Mouse (Mus musculus): ENCODE results near the gene Hspb8. TPM values are rescaled to one million over a fixed set of nuclear protein-coding genes. Genes with fewer than 3 reads are reported as not detected.

Hspb8 gene
- polyA plus RNA-seq, 1 experiment from 2014 or later = 23.6 TPM

GRCm38 (mm10) chr5:116404063-116404462 lies 18.6 kb downstream of the Hspb8 start:
- no peak for ATAC-seq
- Histone ChIP-seq H3K27me3 (replicated peaks; ENCODE audit: insufficient read depth, low read length) (no peaks in the 10 kb centered on the region), H3K9ac (replicated peaks; ENCODE audit: low read depth) (no peak overlapping the region), H3K27ac (ENCODE audit: low read length) (no peak overlapping the region), H3K36me3 (ENCODE audit: insufficient read depth, low read length) (no peaks in the 10 kb centered on the region), H3K4me1 (ENCODE audit: insufficient read depth, low read depth, low read length) (peaks cover 8% of the 10 kb centered on the region; the same call in 1 of the 2 replicates), H3K4me3 (ENCODE audit: low read depth, low read length) (no peak overlapping the region), H3K9me3 (ENCODE audit: low read length) (no peaks in the 10 kb centered on the region), H3K4me2 (replicated peaks; ENCODE audit: low read depth, low read length) (no peak overlapping the region)
- 90% methylated on average over 2 of the region's 2 CpGs for WGBS
- TF ChIP-seq EP300 (IDR thresholded peaks at IDR 0.05) = no peak
- no peak for TF ChIP-seq CTCF (IDR thresholded peaks at IDR 0.05)
- no peak for DNase-seq (ENCODE audit: low spot score)

DNA sequence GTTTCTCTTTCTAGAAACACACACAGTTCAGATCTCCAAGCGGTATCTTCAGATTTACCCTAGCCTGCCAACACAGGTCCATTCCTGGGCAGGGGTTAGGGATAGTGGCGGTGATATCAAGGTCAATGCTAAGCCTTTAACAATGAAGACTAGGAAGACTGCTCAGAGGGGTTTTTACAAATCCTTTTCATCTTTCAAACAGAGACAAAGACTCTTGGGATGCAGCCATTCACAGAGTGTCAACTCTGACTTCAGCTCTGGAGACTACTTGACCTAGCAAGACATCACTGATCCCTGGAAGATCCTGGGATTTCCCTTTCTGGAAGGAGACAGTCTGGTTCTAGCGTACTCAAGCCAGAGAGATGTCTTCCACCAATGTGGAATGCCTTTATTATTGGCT lies 21.9 kb downstream of the Hspb8 start:
- 84% methylated on average over 3 of the region's 3 CpGs for WGBS
- no peak for ATAC-seq

GRCm38 (mm10) chr5:116400042-116400730 lies 22.5 kb downstream of the Hspb8 start:
- TF ChIP-seq CTCF (IDR thresholded peaks at IDR 0.05) (no peak), EP300 (IDR thresholded peaks at IDR 0.05) (no peak)
- H3K4me1 ChIP-seq (ENCODE audit: insufficient read depth, low read depth, low read length) = no peaks in the 10 kb centered on the region
- H3K9ac ChIP-seq (replicated peaks; ENCODE audit: low read depth) = no peak overlapping the region
- no peaks in the 10 kb centered on the region for H3K9me3 ChIP-seq (ENCODE audit: low read length)
- no peak overlapping the region for H3K27ac ChIP-seq (ENCODE audit: low read length)
- DNase-seq (ENCODE audit: low spot score) (no peak), ATAC-seq (no peak)
- WGBS = 76% methylated on average over 8 of the region's 8 CpGs
- no peak overlapping the region for H3K4me3 ChIP-seq (ENCODE audit: low read depth, low read length)
- H3K4me2 ChIP-seq (replicated peaks; ENCODE audit: low read depth, low read length) = no peak overlapping the region
- H3K27me3 ChIP-seq (replicated peaks; ENCODE audit: insufficient read depth, low read length) = no peaks in the 10 kb centered on the region
- no peaks in the 10 kb centered on the region for H3K36me3 ChIP-seq (ENCODE audit: insufficient read depth, low read length)

More for the DNA sequence above, 21.9 kb downstream of the Hspb8 start:
- no peak overlapping the region for H3K27ac ChIP-seq (ENCODE audit: low read length)
- H3K27me3 ChIP-seq (replicated peaks; ENCODE audit: insufficient read depth, low read length) = no peaks in the 10 kb centered on the region
- H3K4me3 ChIP-seq (ENCODE audit: low read depth, low read length) = no peak overlapping the region
- no peak overlapping the region for H3K9ac ChIP-seq (replicated peaks; ENCODE audit: low read depth)
- no peaks in the 10 kb centered on the region for H3K36me3 ChIP-seq (ENCODE audit: insufficient read depth, low read length)
- no peaks in the 10 kb centered on the region for H3K4me1 ChIP-seq (ENCODE audit: insufficient read depth, low read depth, low read length)
- no peak for DNase-seq (ENCODE audit: low spot score)
- TF ChIP-seq CTCF (IDR thresholded peaks at IDR 0.05) = no peak
- TF ChIP-seq EP300 (IDR thresholded peaks at IDR 0.05) = no peak
- H3K9me3 ChIP-seq (ENCODE audit: low read length) = no peaks in the 10 kb centered on the region
- H3K4me2 ChIP-seq (replicated peaks; ENCODE audit: low read depth, low read length) = no peak overlapping the region

DNA sequence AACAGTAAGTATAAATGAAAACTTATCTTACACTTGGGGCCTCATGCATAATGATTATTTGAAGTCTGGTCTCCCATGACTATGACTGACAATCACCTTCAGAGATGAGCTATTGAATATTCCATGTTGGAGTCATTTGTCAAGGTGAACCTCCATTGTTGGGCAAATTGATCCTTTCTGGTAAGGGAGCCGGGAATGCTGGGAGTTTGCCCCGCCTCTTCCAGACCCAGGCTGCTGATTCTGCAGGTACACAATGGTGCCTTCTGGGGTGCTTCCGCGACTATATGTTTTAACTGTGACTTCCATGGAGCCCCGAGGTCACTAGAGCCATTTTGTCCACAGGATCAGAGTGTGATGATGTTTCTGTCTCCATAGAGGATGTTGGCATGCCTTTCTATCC lies 26.6 kb downstream of the Hspb8 start:
- WGBS = 85% methylated on average over 5 of the region's 5 CpGs
- TF ChIP-seq EP300 (IDR thresholded peaks at IDR 0.05) = no peak
- TF ChIP-seq CTCF (IDR thresholded peaks at IDR 0.05) = no peak
- ATAC-seq = no peak

DNA sequence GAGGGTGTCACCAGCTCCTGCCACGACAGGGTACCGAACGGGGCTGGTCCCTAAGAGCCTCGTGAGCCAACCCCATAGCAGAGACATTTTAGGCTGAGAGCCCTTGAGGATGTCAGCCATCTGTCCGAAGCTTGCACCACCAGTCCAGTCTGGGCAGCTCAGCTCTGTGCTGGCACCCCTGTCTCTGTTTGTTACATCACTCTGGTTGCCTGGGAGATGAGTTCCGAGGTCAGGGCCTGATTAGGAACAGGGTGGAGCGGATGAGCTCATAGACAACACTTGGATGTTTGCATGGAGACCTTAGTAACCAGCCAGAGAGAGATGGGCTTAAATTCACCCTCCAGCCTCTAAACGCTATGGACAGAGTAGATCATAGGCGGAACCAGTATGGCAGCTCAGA lies 30.1 kb downstream of the Hspb8 start:
- ATAC-seq (peak; percentile 63), DNase-seq (ENCODE audit: low spot score) (no peak)
- Histone ChIP-seq H3K9me3 (ENCODE audit: low read length) (no peaks in the 10 kb centered on the region), H3K4me3 (ENCODE audit: low read depth, low read length) (no peak overlapping the region), H3K9ac (replicated peaks; ENCODE audit: low read depth) (no peak overlapping the region), H3K27ac (ENCODE audit: low read length) (no peak overlapping the region), H3K27me3 (replicated peaks; ENCODE audit: insufficient read depth, low read length) (no peaks in the 10 kb centered on the region), H3K4me2 (replicated peaks; ENCODE audit: low read depth, low read length) (no peak overlapping the region), H3K36me3 (ENCODE audit: insufficient read depth, low read length) (no peaks in the 10 kb centered on the region), H3K4me1 (ENCODE audit: insufficient read depth, low read depth, low read length) (no peaks in the 10 kb centered on the region)
- no peak for TF ChIP-seq EP300 (IDR thresholded peaks at IDR 0.05)
- TF ChIP-seq CTCF (IDR thresholded peaks at IDR 0.05) = no peak
- 75% methylated on average over 9 of the region's 9 CpGs for WGBS

More for the DNA sequence above, 26.6 kb downstream of the Hspb8 start:
- Histone ChIP-seq H3K36me3 (ENCODE audit: insufficient read depth, low read length) (no peaks in the 10 kb centered on the region), H3K9ac (replicated peaks; ENCODE audit: low read depth) (no peak overlapping the region), H3K9me3 (ENCODE audit: low read length) (no peaks in the 10 kb centered on the region), H3K4me3 (ENCODE audit: low read depth, low read length) (no peak overlapping the region), H3K27ac (ENCODE audit: low read length) (no peak overlapping the region), H3K4me2 (replicated peaks; ENCODE audit: low read depth, low read length) (no peak overlapping the region), H3K27me3 (replicated peaks; ENCODE audit: insufficient read depth, low read length) (no peaks in the 10 kb centered on the region), H3K4me1 (ENCODE audit: insufficient read depth, low read depth, low read length) (no peaks in the 10 kb centered on the region)
- DNase-seq (ENCODE audit: low spot score) = no peak

DNA sequence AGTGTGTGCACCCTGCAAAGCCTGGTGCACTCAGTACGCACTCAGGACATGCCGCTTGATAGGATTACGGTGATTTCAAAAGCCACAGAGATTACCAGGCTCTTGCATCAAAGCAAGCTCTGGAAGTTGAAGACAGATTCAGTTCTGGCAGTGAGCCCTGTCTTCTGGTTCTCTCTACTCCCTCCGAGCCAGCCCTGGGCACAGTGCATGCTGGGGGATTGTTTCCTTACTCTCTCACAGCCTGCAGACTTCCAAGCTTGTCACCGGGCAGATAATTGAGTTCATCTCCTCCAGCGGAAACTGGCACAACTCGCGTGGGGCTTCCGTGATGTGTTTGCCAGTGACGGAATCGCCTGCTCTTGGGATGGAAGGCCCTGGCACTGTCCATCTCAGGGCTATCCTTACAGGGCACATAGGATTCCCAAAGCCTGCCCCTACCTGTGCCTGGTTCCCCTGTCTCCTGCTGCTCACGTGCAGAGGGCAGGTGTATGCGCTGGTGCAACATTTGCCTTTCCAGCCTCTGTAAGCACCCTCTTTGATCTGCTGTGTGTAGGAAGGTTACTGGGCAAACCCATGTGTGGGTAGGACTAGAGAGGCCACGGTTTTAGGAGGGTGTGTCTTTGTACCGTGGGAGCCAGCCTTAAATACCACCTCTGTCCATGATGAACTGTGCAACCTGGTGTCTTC lies 32.7 kb downstream of the Hspb8 start:
- Histone ChIP-seq H3K4me2 (replicated peaks; ENCODE audit: low read depth, low read length) (no peak overlapping the region), H3K9ac (replicated peaks; ENCODE audit: low read depth) (no peak overlapping the region), H3K9me3 (ENCODE audit: low read length) (no peaks in the 10 kb centered on the region), H3K4me1 (ENCODE audit: insufficient read depth, low read depth, low read length) (no peaks in the 10 kb centered on the region), H3K4me3 (ENCODE audit: low read depth, low read length) (no peak overlapping the region), H3K27me3 (replicated peaks; ENCODE audit: insufficient read depth, low read length) (no peaks in the 10 kb centered on the region), H3K36me3 (ENCODE audit: insufficient read depth, low read length) (no peaks in the 10 kb centered on the region), H3K27ac (ENCODE audit: low read length) (no peak overlapping the region)
- TF ChIP-seq CTCF (IDR thresholded peaks at IDR 0.05) (no peak), EP300 (IDR thresholded peaks at IDR 0.05) (no peak)
- 35% methylated on average over 15 of the region's 15 CpGs for whole genome bisulfite sequencing
- DNase-seq (ENCODE audit: low spot score) (peak; percentile 74), ATAC-seq (peak; percentile 81)
